Mouse (Mus musculus) MEL (cell line): ENCODE results near the gene Zeb2. TPM values are rescaled to one million over a fixed set of nuclear protein-coding genes. Genes with fewer than 3 reads are reported as not detected.

ENCODE experiments used
- DNase-seq: peaks from one replicate; pipeline ENCODE4 v3.0.0; 2011; ENCODE audit warnings: low read depth, low spot score
- H3K27ac ChIP-seq: 2 replicates; pipeline ENCODE4 v1.5.1; 2012; ENCODE audit warnings: low read depth, mild to moderate bottlenecking, control low read depth, low read length, moderate library complexity; ENCODE audit not compliant: control insufficient read depth
- H3K27me3 ChIP-seq, 2 experiments: fragments of 150-350 bp in 1 of 2; sonication (generic) in 1 of 2; 2 replicates each; pipeline ENCODE4 v1.6.1; 2012; ENCODE audit warnings: low read length in 2 of 2, mild to moderate bottlenecking in 2 of 2, improper control_type of control experiment in 1 of 2, moderate library complexity in 1 of 2; ENCODE audit not compliant: insufficient read depth in 2 of 2, control insufficient read depth in 1 of 2
- H3K36me3 ChIP-seq, 2 experiments: 2 replicates each; pipeline ENCODE4 v1.6.1; 2012 to 2014; ENCODE audit warnings: low read length in 2 of 2, improper control_type of control experiment in 1 of 2, inconsistent platforms in 1 of 2, mild to moderate bottlenecking in 1 of 2; ENCODE audit not compliant: insufficient read depth in 2 of 2, control insufficient read depth in 1 of 2
- H3K4me1 ChIP-seq, 2 experiments: fragments of 150-350 bp in 1 of 2; sonication (generic) in 1 of 2; 2 replicates each; pipeline ENCODE4 v1.6.1; 2012; ENCODE audit warnings: low read length in 2 of 2, improper control_type of control experiment in 1 of 2, mild to moderate bottlenecking in 1 of 2; ENCODE audit not compliant: insufficient read depth in 2 of 2, control insufficient read depth in 1 of 2
- H3K4me3 ChIP-seq, 2 experiments: fragments of 150-350 bp in 1 of 2; sonication (generic) in 1 of 2; 2 replicates each; pipeline ENCODE4 v1.5.1; 2012; ENCODE audit warnings: low read depth in 2 of 2, low read length in 2 of 2, mild to moderate bottlenecking in 2 of 2, moderate library complexity in 2 of 2, control low read depth in 1 of 2, improper control_type of control experiment in 1 of 2; ENCODE audit not compliant: control insufficient read depth in 1 of 2, insufficient read depth in 1 of 2
- H3K79me2 ChIP-seq: 2 replicates; pipeline ENCODE4 v1.6.1; 2012; ENCODE audit warnings: mild to moderate bottlenecking, low read length, moderate library complexity; ENCODE audit not compliant: control insufficient read depth, poor library complexity, insufficient read depth
- H3K9ac ChIP-seq: 2 replicates; pipeline ENCODE4 v1.6.1; 2012; ENCODE audit warnings: low read depth, mild to moderate bottlenecking, control low read depth, low read length, moderate library complexity; ENCODE audit not compliant: control insufficient read depth, poor library complexity, severe bottlenecking
- H3K9me3 ChIP-seq: fragments of 150-350 bp; sonication (generic); replicated peaks from 2 replicates; pipeline ENCODE4 v1.6.1; 2012; ENCODE audit warnings: mild to moderate bottlenecking, low read length, improper control_type of control experiment, moderate library complexity; ENCODE audit not compliant: insufficient read depth
- BHLHE40 ChIP-seq: IDR thresholded peaks from 2 replicates; pipeline ENCODE4 v1.6.1; 2012; ENCODE audit warnings: low read depth, mild to moderate bottlenecking, inconsistent platforms, low read length, improper control_type of control experiment, borderline replicate concordance
- CHD1 ChIP-seq: IDR thresholded peaks from 2 replicates; pipeline ENCODE4 v1.6.1; 2012; ENCODE audit warnings: low read depth, mild to moderate bottlenecking, inconsistent platforms, low read length, improper control_type of control experiment
- CHD2 ChIP-seq: IDR thresholded peaks from 2 replicates; pipeline ENCODE4 v1.6.1; 2011; ENCODE audit warnings: low read length, improper control_type of control experiment
- CTCF ChIP-seq, 3 experiments: IDR thresholded peaks in 2 of 3; conservative IDR thresholded peaks in 1 of 3; 2 replicates each; pipeline ENCODE4 v1.5.1; 2011 to 2012; ENCODE audit warnings: low read length in 3 of 3, low read depth in 2 of 3, mild to moderate bottlenecking in 2 of 3, improper control_type of control experiment in 1 of 3, inconsistent platforms in 1 of 3, mixed read lengths in 1 of 3, moderate library complexity in 1 of 3; ENCODE audit not compliant: control insufficient read depth in 1 of 3, insufficient read depth in 1 of 3, poor library complexity in 1 of 3, severe bottlenecking in 1 of 3
- ELF1 ChIP-seq: IDR thresholded peaks from 2 replicates; pipeline ENCODE4 v1.6.1; 2014; ENCODE audit warnings: low read depth, mild to moderate bottlenecking, inconsistent platforms, low read length, improper control_type of control experiment, moderate library complexity
- EP300 ChIP-seq, 2 experiments: IDR thresholded peaks; 2 replicates each; pipeline ENCODE4 v1.6.1; 2011; ENCODE audit warnings: improper control_type of control experiment in 2 of 2, low read length in 2 of 2, low read depth in 1 of 2, mild to moderate bottlenecking in 1 of 2
- ETS1 ChIP-seq: IDR thresholded peaks from 2 replicates; pipeline ENCODE4 v1.6.1; 2012; ENCODE audit warnings: low read depth, mild to moderate bottlenecking, inconsistent platforms, low read length, improper control_type of control experiment, moderate library complexity
- GATA1 ChIP-seq: IDR thresholded peaks from 2 replicates; pipeline ENCODE4 v1.6.1; 2011; ENCODE audit warnings: low read depth, low read length, improper control_type of control experiment
- JUND ChIP-seq: IDR thresholded peaks from 2 replicates; pipeline ENCODE4 v1.6.1; 2011; ENCODE audit warnings: low read depth, mild to moderate bottlenecking, improper control_type of control experiment, low read length
- MAFK ChIP-seq: IDR thresholded peaks from 2 replicates; pipeline ENCODE4 v1.6.1; 2011; ENCODE audit warnings: low read depth, mild to moderate bottlenecking, low read length, improper control_type of control experiment, borderline replicate concordance
- MAX ChIP-seq: IDR thresholded peaks from 2 replicates; pipeline ENCODE4 v1.6.1; 2011; ENCODE audit warnings: low read length, improper control_type of control experiment
- MYB ChIP-seq: IDR thresholded peaks from 2 replicates; pipeline ENCODE4 v1.6.1; 2011; ENCODE audit warnings: mild to moderate bottlenecking, low read depth, low read length, improper control_type of control experiment
- MYC ChIP-seq: IDR thresholded peaks from 2 replicates; pipeline ENCODE4 v1.6.1; 2011; ENCODE audit warnings: low read depth, mild to moderate bottlenecking, low read length, improper control_type of control experiment, moderate library complexity
- NELFE ChIP-seq: IDR thresholded peaks from 2 replicates; pipeline ENCODE4 v1.6.1; 2011; ENCODE audit warnings: low read depth, low read length, improper control_type of control experiment
- NRF1 ChIP-seq: IDR thresholded peaks from 2 replicates; pipeline ENCODE4 v1.6.1; 2014; ENCODE audit warnings: low read depth, mild to moderate bottlenecking, inconsistent platforms, low read length, improper control_type of control experiment, moderate library complexity; ENCODE audit not compliant: poor library complexity, insufficient read depth, severe bottlenecking
- POLR2A ChIP-seq, 2 experiments: IDR thresholded peaks; 2 replicates each; pipeline ENCODE4 v1.6.1; 2011 to 2012; ENCODE audit warnings: low read length in 2 of 2, mild to moderate bottlenecking in 2 of 2, control low read depth in 1 of 2, improper control_type of control experiment in 1 of 2, low read depth in 1 of 2, moderate library complexity in 1 of 2; ENCODE audit not compliant: control insufficient read depth in 1 of 2, insufficient read depth in 1 of 2, poor library complexity in 1 of 2
- POLR2AphosphoS2 ChIP-seq: IDR thresholded peaks from 2 replicates; pipeline ENCODE4 v1.6.1; 2011; ENCODE audit warnings: low read length, improper control_type of control experiment
- RCOR1 ChIP-seq: IDR thresholded peaks from 2 replicates; pipeline ENCODE4 v1.6.1; 2012; ENCODE audit warnings: low read depth, mild to moderate bottlenecking, inconsistent platforms, low read length, improper control_type of control experiment
- SMC3 ChIP-seq: IDR thresholded peaks from 2 replicates; pipeline ENCODE4 v1.6.1; 2011; ENCODE audit warnings: low read depth, low read length, improper control_type of control experiment
- TBP ChIP-seq: IDR thresholded peaks from 2 replicates; pipeline ENCODE4 v1.8.0; 2011; ENCODE audit warnings: low read depth, low read length, improper control_type of control experiment
- TCF12 ChIP-seq: IDR thresholded peaks from 2 replicates; pipeline ENCODE4 v1.6.1; 2014; ENCODE audit warnings: low read depth, mild to moderate bottlenecking, inconsistent platforms, low read length, improper control_type of control experiment, moderate library complexity
- USF1 ChIP-seq: IDR thresholded peaks from 2 replicates; pipeline ENCODE4 v1.6.1; 2014; ENCODE audit warnings: low read depth, mild to moderate bottlenecking, inconsistent platforms, low read length, improper control_type of control experiment, moderate library complexity
- USF2 ChIP-seq, 2 experiments: IDR thresholded peaks; 2 replicates each; pipeline ENCODE4 v1.6.1; 2011 to 2012; ENCODE audit warnings: improper control_type of control experiment in 2 of 2, low read length in 2 of 2, borderline replicate concordance in 1 of 2, inconsistent platforms in 1 of 2, low read depth in 1 of 2, mild to moderate bottlenecking in 1 of 2; ENCODE audit not compliant: insufficient read depth in 1 of 2
- ZKSCAN1 ChIP-seq: IDR thresholded peaks from 2 replicates; pipeline ENCODE4 v1.6.1; 2012; ENCODE audit warnings: low read depth, mild to moderate bottlenecking, inconsistent platforms, low read length, improper control_type of control experiment, moderate library complexity
- ZMIZ1 ChIP-seq: IDR thresholded peaks from 2 replicates; pipeline ENCODE4 v1.6.1; 2012; ENCODE audit warnings: low read depth, mild to moderate bottlenecking, inconsistent platforms, low read length, improper control_type of control experiment, moderate library complexity
- ZNF384 ChIP-seq: IDR thresholded peaks from 2 replicates; pipeline ENCODE4 v1.6.1; 2012; ENCODE audit warnings: low read depth, mild to moderate bottlenecking, inconsistent platforms, low read length, improper control_type of control experiment
- polyA plus RNA-seq, 2 experiments: library from polyadenylated mRNA; stranded (reverse) in 1 of 2; unstranded in 1 of 2; fragments of >175 nt in 1 of 2; fragments of >200 nt in 1 of 2; gene quantifications; 2 replicates each; pipeline versions ENCODE4 v1.2.1 to v1.2.4; 2012; ENCODE audit warnings: low replicate concordance in 2 of 2, low read depth in 1 of 2; ENCODE audit not compliant: insufficient read length in 2 of 2, insufficient read depth in 1 of 2, missing spikeins in 1 of 2
- total RNA-seq: library from RNA; depleted of rRNA; stranded (reverse); fragments of 300-350 nt; gene quantifications from 2 replicates; pipeline ENCODE4 v1.2.3, GENCODE M21; 2012

Gene Zeb2
- total and polyA plus RNA-seq, 3 experiments = 12.8 to 12.9 TPM; not detected in 1

- no peak overlapping the region for H3K9ac ChIP-seq
- H3K27me3 ChIP-seq = no peaks in the 10 kb centered on the region
- H3K4me3 ChIP-seq = no peak overlapping the region
- H3K79me2 ChIP-seq = no peaks in the 10 kb centered on the region
- peaks cover 21% of the 10 kb centered on the region in 2 experiments for H3K4me1 ChIP-seq
- DNase-seq = peak; percentile 35
- no peaks in the 10 kb centered on the region for H3K9me3 ChIP-seq
- H3K36me3 ChIP-seq = peaks cover 0 to 33% of the 10 kb centered on the region in 2 experiments; a peak in 2 of 4 replicates
- peak overlapping the region; percentile 39 for H3K27ac ChIP-seq
- no peak for TF ChIP-seq EP300 (IDR thresholded peaks at IDR 0.05; ENCODE audit: low read depth in 1 of 2, low read length in 2 of 2)
- TF ChIP-seq MYB = no peak
- peak; percentile 39; the same call in 1 of the 2 replicates for TF ChIP-seq GATA1
- no peak for TF ChIP-seq ETS1
- no peak for TF ChIP-seq MYC
- no peak for TF ChIP-seq MAX
- TF ChIP-seq, all 39 proteins: peak for 1
These were observed 154.6 kb downstream of the Zeb2 start for GRCm38 (mm10) chr2:44962620-44963019.

GRCm38 (mm10) chr2:44961192-44961591 lies 156.0 kb downstream of the Zeb2 start:
- no peak overlapping the region for H3K27ac ChIP-seq
- H3K79me2 ChIP-seq = no peaks in the 10 kb centered on the region
- peaks cover 13 to 14% of the 10 kb centered on the region in 2 experiments for H3K4me1 ChIP-seq
- H3K9ac ChIP-seq = no peak overlapping the region
- DNase-seq = no peak
- no peaks in the 10 kb centered on the region for H3K27me3 ChIP-seq
- H3K9me3 ChIP-seq = no peaks in the 10 kb centered on the region
- TF ChIP-seq NRF1 = no peak
- TF ChIP-seq GATA1 = no peak
- TF ChIP-seq TBP = no peak
- no peak for TF ChIP-seq NELFE
- no peak for TF ChIP-seq MYC
- TF ChIP-seq POLR2A (IDR thresholded peaks at IDR 0.05; ENCODE audit: control insufficient read depth in 1 of 2, insufficient read depth in 1 of 2, low read depth in 1 of 2, low read length in 2 of 2, poor library complexity in 1 of 2) = no peak
- no peak for TF ChIP-seq EP300 (IDR thresholded peaks at IDR 0.05; ENCODE audit: low read depth in 1 of 2, low read length in 2 of 2)
- TF ChIP-seq MYB = no peak
- TF ChIP-seq JUND = no peak
- TF ChIP-seq ELF1 = no peak
- TF ChIP-seq MAFK = no peak
- TF ChIP-seq TCF12 = no peak
- TF ChIP-seq, all 39 proteins: peak for 0
- H3K36me3 ChIP-seq = peaks cover 0 to 26% of the 10 kb centered on the region in 2 experiments; a peak in 2 of 4 replicates
- H3K4me3 ChIP-seq = no peak overlapping the region

- H3K27me3 ChIP-seq = no peaks in the 10 kb centered on the region
- H3K4me1 ChIP-seq = peaks cover 12 to 16% of the 10 kb centered on the region in 2 experiments
- no peak overlapping the region for H3K27ac ChIP-seq
- H3K79me2 ChIP-seq = no peaks in the 10 kb centered on the region
- DNase-seq = no peak
- peaks cover 0 to 26% of the 10 kb centered on the region in 2 experiments; a peak in 2 of 4 replicates for H3K36me3 ChIP-seq
- no peak overlapping the region for H3K4me3 ChIP-seq
- H3K9ac ChIP-seq = no peak overlapping the region
- no peaks in the 10 kb centered on the region for H3K9me3 ChIP-seq
- TF ChIP-seq GATA1 = no peak
- TF ChIP-seq CHD1 = no peak
- TF ChIP-seq USF1 = no peak
- no peak for TF ChIP-seq CTCF (IDR thresholded peaks at IDR 0.05 in 2 of 3, conservative IDR thresholded peaks at IDR 0.05 in 1 of 3; ENCODE audit: control insufficient read depth in 1 of 3, insufficient read depth in 1 of 3, low read depth in 2 of 3, low read length in 3 of 3, poor library complexity in 1 of 3, severe bottlenecking in 1 of 3)
- no peak for TF ChIP-seq TBP
- TF ChIP-seq BHLHE40 = no peak
- TF ChIP-seq RCOR1 = no peak
- no peak for TF ChIP-seq MAX
- no peak for TF ChIP-seq ZMIZ1
- TF ChIP-seq USF2 (IDR thresholded peaks at IDR 0.05; ENCODE audit: borderline replicate concordance in 1 of 2, insufficient read depth in 1 of 2, low read depth in 1 of 2, low read length in 2 of 2) = no peak
- no peak for TF ChIP-seq POLR2AphosphoS2
- no peak for TF ChIP-seq CHD2
- TF ChIP-seq MAFK = no peak
- TF ChIP-seq ZKSCAN1 = no peak
- no peak for TF ChIP-seq ZNF384
- no peak for TF ChIP-seq SMC3
These were observed 156.6 kb downstream of the Zeb2 start for GRCm38 (mm10) chr2:44960561-44960960.
